In the genomic region with DNA sequence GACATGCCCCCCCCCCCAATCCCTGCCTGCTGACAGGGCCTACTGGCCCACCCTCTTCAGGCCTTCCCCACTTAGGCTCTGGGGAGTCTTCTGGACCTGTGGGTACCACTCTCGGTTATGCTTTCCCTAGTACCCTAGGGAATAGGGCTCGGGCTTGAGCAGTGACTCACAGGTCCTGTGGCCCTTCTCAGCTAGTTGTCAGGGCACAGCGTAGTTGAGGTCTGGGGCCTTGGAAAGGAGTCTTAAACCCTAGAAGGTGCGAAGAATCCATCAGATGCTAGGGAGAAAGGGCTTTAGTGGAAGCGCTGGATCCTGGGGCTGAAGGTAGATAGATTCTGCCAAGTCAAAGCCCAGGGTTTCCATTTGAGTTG, we compare ENCODE assay signal across 8 mouse cellular contexts. TPM values are rescaled to one million over a fixed set of nuclear protein-coding genes. Genes with fewer than 3 reads are reported as not detected.
DNase-seq lines count a peak whose midpoint lies in the region; ATAC-seq and TF ChIP-seq lines count a peak whose summit lies in the region.

No protein-coding gene starts in this region.

- intact Hi-C loops in gastrocnemius, postnatal 14 days (cut with DNase I; ENCODE audit: low total_unique reads): loop anchor here (2.0 kb wide), 2 partner anchors 17 to 47 kb away; partner anchors contain the start of gene Bcl9l

- WGBS in limb, embryonic 10.5 days: 28% methylated on average over 5 of the region's 5 CpGs
- 29% methylated on average over 5 of the region's 5 CpGs for WGBS in stomach, postnatal 0 days

- no peaks in the 10 kb centered on the region for H3K27me3 ChIP-seq in limb, embryonic 10.5 days (ENCODE audit: low read depth, poor library complexity, severe bottlenecking)
- no peaks in the 10 kb centered on the region for H3K27me3 ChIP-seq in stomach, postnatal 0 days (ENCODE audit: control insufficient read depth, insufficient read depth, low read length)

- no peak for TF ChIP-seq EP300 in stomach, postnatal 0 days (optimal IDR thresholded peaks at IDR 0.05)

- peaks cover 74% of the 10 kb centered on the region for H3K4me1 ChIP-seq in limb, embryonic 10.5 days
- peaks cover 29% of the 10 kb centered on the region for H3K4me1 ChIP-seq in stomach, postnatal 0 days (replicated peaks; ENCODE audit: control insufficient read depth, insufficient read depth)

- H3K9ac ChIP-seq in stomach, postnatal 0 days (ENCODE audit: low read length): peak overlapping the region; percentile 62

- peaks cover 45% of the 10 kb centered on the region for H3K36me3 ChIP-seq in limb, embryonic 10.5 days
- peaks cover 6% of the 10 kb centered on the region for H3K36me3 ChIP-seq in stomach, postnatal 0 days (ENCODE audit: control insufficient read depth, insufficient read depth, low read length)

- peak overlapping the region; percentile 69 for H3K4me2 ChIP-seq in stomach, postnatal 0 days (replicated peaks; ENCODE audit: low read depth)

- H3K4me3 ChIP-seq in limb, embryonic 10.5 days: peak overlapping the region; percentile 59
- peak overlapping the region; percentile 40 for H3K4me3 ChIP-seq in stomach, postnatal 0 days (ENCODE audit: low read depth, low read length)

- no peak for TF ChIP-seq CTCF in stomach, postnatal 0 days (IDR thresholded peaks at IDR 0.05; ENCODE audit: low read depth)

- H3K9me3 ChIP-seq in limb, embryonic 10.5 days (replicated peaks): no peaks in the 10 kb centered on the region
- no peaks in the 10 kb centered on the region for H3K9me3 ChIP-seq in stomach, postnatal 0 days (ENCODE audit: control insufficient read depth, low read length)

- DNase-seq in cerebellum, adult 9-11 months: peak; percentile 48
- no peak for DNase-seq in cerebellum, postnatal 4 days (ENCODE audit: low spot score in 2 of 2)
- DNase-seq in testis, postnatal 14 days (ENCODE audit: low spot score): peak; percentile 10
- no peak for DNase-seq in testis, postnatal 10 days (ENCODE audit: low spot score)
- DNase-seq in limb, embryonic 10.5 days (ENCODE audit: low spot score): no peak
- DNase-seq in stomach, postnatal 0 days (ENCODE audit: low spot score): no peak
- DNase-seq in left cerebral cortex, adult 18-20 months (ENCODE audit: low spot score in 2 of 2): no peak
- DNase-seq in gastrocnemius, postnatal 14 days: no peak

- ATAC-seq in stomach, postnatal 0 days (ENCODE audit: low FRiP score, low TSS enrichment): no peak

- H3K27ac ChIP-seq in limb, embryonic 10.5 days: peak overlapping the region; percentile 92
- peak overlapping the region; percentile 95 for H3K27ac ChIP-seq in stomach, postnatal 0 days (replicated peaks)

RNA-seq across cellular contexts. Expression of gene Bcl9l, which starts 17.5 kb away (rescaled TPM):
- polyA plus RNA-seq in limb, embryonic 10.5 days (2016; fragmentation: Nextera tagmentation; extraction: Ambion mirVana): 9.0 and 12.1 TPM in 2 replicates
- 5.2 and 6.1 TPM in 2 replicates for polyA plus RNA-seq in stomach, postnatal 0 days (2015; fragmentation: Nextera tagmentation; extraction: Ambion mirVana)
- total RNA-seq in left cerebral cortex, adult 18-20 months (2021): 10 to 100 TPM; 59.1 to 62.5 TPM
- 10 to 100 TPM; 38.9 to 44.2 TPM for total RNA-seq in gastrocnemius, postnatal 14 days (2021)

RNA-seq across cellular contexts. Expression of gene Upk2, which starts 45.4 kb away (rescaled TPM):
- polyA plus RNA-seq in limb, embryonic 10.5 days (2016; fragmentation: Nextera tagmentation; extraction: Ambion mirVana): 0.36 TPM in 1 of 2 replicates, not detected in the other
- polyA plus RNA-seq in stomach, postnatal 0 days (2015; fragmentation: Nextera tagmentation; extraction: Ambion mirVana): 5.4 and 7.0 TPM in 2 replicates
- not detected for total RNA-seq in left cerebral cortex, adult 18-20 months (2021)
- under 1 TPM; 0.35 to 0.78 TPM for total RNA-seq in gastrocnemius, postnatal 14 days (2021)

RNA-seq across cellular contexts. Expression of gene Foxr1, which starts 59.2 kb away (rescaled TPM):
- polyA plus RNA-seq in limb, embryonic 10.5 days (2016; fragmentation: Nextera tagmentation; extraction: Ambion mirVana): not detected in 2 replicates
- polyA plus RNA-seq in stomach, postnatal 0 days (2015; fragmentation: Nextera tagmentation; extraction: Ambion mirVana): 0.05 TPM in 1 of 2 replicates, not detected in the other
- not detected for total RNA-seq in left cerebral cortex, adult 18-20 months (2021)
- not detected for total RNA-seq in gastrocnemius, postnatal 14 days (2021)

Comparison
In these comparisons a context has a peak if more than half of its experiments do, and no peak if none do; other contexts are left out.
1. DNase-seq: peak in cerebellum, adult 9-11 months (single experiment) and testis, postnatal 14 days (single experiment); none in cerebellum, postnatal 4 days (0 of 2), testis, postnatal 10 days (single experiment), limb, embryonic 10.5 days (single experiment), stomach, postnatal 0 days (single experiment), left cerebral cortex, adult 18-20 months (0 of 2) and gastrocnemius, postnatal 14 days (single experiment).